Mouse (Mus musculus) heart, embryonic 12.5 days (tissue): Measurements from ENCODE around the gene Trpv4. TPM values are rescaled to one million over a fixed set of nuclear protein-coding genes. Genes with fewer than 3 reads are reported as not detected.

Experiments used
- ATAC-seq: fragments of 200-750 bp; cut with Nextera tagmentation; 2 replicates; pipeline ENCODE4 v1.8.0; 2017; ENCODE audit warnings: moderate TSS enrichment, moderate library complexity; ENCODE audit not compliant: insufficient number of reproducible peaks, low FRiP score
- H3K27ac ChIP-seq: fragments of 300-500 bp; sonication (generic); 2 replicates; pipeline ENCODE4 v1.5.1; 2016; ENCODE audit warnings: mild to moderate bottlenecking, moderate library complexity; ENCODE audit not compliant: poor library complexity, severe bottlenecking
- H3K27me3 ChIP-seq: fragments of 300-500 bp; sonication (generic); replicated peaks from 2 replicates; pipeline ENCODE4 v1.6.1; 2016; ENCODE audit warnings: mild to moderate bottlenecking, moderate library complexity
- H3K36me3 ChIP-seq: fragments of 300-500 bp; sonication (generic); 2 replicates; pipeline ENCODE4 v1.6.1; 2016; ENCODE audit warnings: mild to moderate bottlenecking, moderate library complexity
- H3K4me1 ChIP-seq: fragments of 300-500 bp; sonication (generic); replicated peaks from 2 replicates; pipeline ENCODE4 v1.6.1; 2016; ENCODE audit warnings: mild to moderate bottlenecking
- H3K4me2 ChIP-seq: fragments of 300-500 bp; sonication (generic); 2 replicates; pipeline ENCODE4 v1.6.1; 2016; ENCODE audit warnings: mild to moderate bottlenecking, moderate library complexity
- H3K4me3 ChIP-seq: fragments of 300-500 bp; sonication (generic); 2 replicates; pipeline ENCODE4 v1.5.1; 2016; ENCODE audit warnings: mild to moderate bottlenecking
- H3K9ac ChIP-seq: fragments of 300-500 bp; sonication (generic); 2 replicates; pipeline ENCODE4 v1.6.1; 2016; ENCODE audit warnings: mild to moderate bottlenecking, moderate library complexity
- H3K9me3 ChIP-seq: fragments of 300-500 bp; sonication (generic); replicated peaks from 2 replicates; pipeline ENCODE4 v1.6.1; 2016; ENCODE audit warnings: mild to moderate bottlenecking, moderate library complexity
- WGBS: fragments of 180-500 bp; shearing (Covaris S2); methylation state at CpG from one replicate; pipeline ENCODE4 v1.1.7; 2016; 5-methylcytosine and 5-hydroxymethylcytosine counted together
- polyA plus RNA-seq: library from polyadenylated mRNA; unstranded; fragments of >200 nt; fragmentation: Nextera tagmentation; extraction: Ambion mirVana; gene quantifications from 2 replicates; pipeline ENCODE4 v1.2.1, GENCODE M21; 2016

The Trpv4 gene
- polyA plus RNA-seq, 1 experiment from 2014 or later: 0.95 TPM

DNA sequence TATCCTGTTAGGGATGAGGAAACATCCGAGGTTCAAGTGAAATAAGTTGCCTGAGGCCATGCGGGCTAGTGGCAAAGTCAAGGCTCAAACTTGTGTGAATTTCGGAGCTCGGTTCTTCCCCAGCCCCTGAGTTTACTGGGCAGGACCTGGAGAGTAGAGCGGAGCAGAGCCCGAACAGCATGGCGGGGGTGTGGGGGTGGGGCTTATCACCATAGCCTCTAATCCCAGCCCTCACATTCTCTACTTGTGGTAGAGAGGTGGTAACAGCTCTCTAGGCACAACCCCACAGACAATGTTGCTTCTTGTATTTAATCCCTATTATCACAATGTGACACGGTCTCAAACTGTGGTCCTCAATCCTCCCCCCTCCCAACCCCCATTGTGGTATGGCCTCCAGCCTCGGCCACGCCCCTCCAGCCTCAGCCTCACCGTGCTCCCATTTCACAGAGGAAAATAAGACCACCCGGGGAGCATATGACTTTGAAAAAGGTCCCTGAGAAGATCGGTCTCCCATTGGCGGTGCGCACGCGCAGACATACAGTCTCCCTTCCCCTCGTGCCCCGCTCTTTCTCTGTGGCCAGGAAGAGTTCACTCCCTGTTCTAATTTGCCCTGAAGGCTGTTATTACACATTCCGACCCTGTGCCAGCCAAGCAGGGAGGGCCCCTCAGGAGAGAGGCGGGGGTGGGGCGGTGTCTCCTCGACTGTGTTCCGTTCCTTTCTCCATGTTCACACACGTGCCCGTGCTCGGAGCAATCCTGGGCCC, 10.8 kb downstream of the Trpv4 start:
- Histone ChIP-seq H3K9ac (peak overlapping the region; percentile 48), H3K4me3 (peak overlapping the region; percentile 33), H3K27ac (no peak overlapping the region), H3K9me3 (no peaks in the 10 kb centered on the region), H3K27me3 (peaks cover 49% of the 10 kb centered on the region), H3K4me1 (peaks cover 29% of the 10 kb centered on the region), H3K36me3 (no peaks in the 10 kb centered on the region), H3K4me2 (peak overlapping the region; percentile 70)
- peak; percentile 60 for ATAC-seq
- WGBS: 4% methylated on average over 27 of the region's 27 CpGs

DNA sequence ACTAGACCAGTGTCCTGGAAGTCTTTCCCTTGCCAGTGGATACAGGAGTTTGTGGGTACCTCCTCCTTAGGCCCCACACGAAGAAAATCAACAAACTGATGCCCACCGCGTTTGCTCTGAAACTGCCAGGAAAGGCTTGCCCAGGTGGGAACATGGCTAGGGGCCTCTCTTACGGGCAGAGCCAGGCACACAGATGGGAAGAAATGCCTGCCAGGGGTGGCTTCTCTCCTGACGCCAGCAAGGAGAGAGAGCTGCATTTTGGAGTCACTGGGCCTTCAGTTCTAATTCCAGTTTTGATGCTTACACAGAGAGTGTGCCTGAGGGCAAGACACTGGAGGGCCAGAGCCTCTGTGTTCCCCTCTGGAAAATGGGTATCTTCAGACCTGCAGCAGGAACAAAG, 12.3 kb downstream of the Trpv4 start:
- Histone ChIP-seq H3K9ac (no peak overlapping the region), H3K36me3 (no peaks in the 10 kb centered on the region), H3K27ac (no peak overlapping the region), H3K27me3 (peaks cover 59% of the 10 kb centered on the region), H3K9me3 (no peaks in the 10 kb centered on the region), H3K4me3 (no peak overlapping the region), H3K4me1 (peaks cover 22% of the 10 kb centered on the region), H3K4me2 (no peak overlapping the region)
- 82% methylated on average over 5 of the region's 5 CpGs for WGBS
- no peak for ATAC-seq

DNA sequence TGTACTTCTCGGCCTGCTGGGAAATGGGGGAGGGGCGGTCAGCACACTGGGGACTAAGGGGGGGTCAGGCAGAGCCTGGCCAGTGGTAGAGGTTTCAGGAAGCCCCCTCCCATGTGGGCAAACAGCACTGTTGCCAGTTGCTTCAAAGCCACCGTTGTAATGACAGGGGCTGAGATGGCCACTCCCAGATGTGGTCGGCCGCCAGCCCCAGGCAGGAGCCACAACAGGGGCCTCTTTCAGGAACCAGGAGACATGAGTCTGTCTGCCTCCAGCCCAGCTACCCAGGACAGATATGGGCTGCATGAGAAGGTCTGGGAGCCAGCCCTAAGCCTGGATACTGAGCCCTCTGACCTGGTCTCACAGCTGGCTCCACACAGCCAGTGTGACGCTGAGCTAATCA, 13.3 kb downstream of the Trpv4 start:
- no peaks in the 10 kb centered on the region for H3K36me3 ChIP-seq
- H3K4me2 ChIP-seq: no peak overlapping the region
- no peak overlapping the region for H3K4me3 ChIP-seq
- H3K4me1 ChIP-seq: peaks cover 12% of the 10 kb centered on the region
- no peaks in the 10 kb centered on the region for H3K9me3 ChIP-seq
- H3K27me3 ChIP-seq: peaks cover 60% of the 10 kb centered on the region
- WGBS: 36% methylated on average over 6 of the region's 6 CpGs
- no peak overlapping the region for H3K27ac ChIP-seq
- ATAC-seq: 0 out of 2 replicates have a peak, but pooled peaks have one; percentile 2
- H3K9ac ChIP-seq: no peak overlapping the region

DNA sequence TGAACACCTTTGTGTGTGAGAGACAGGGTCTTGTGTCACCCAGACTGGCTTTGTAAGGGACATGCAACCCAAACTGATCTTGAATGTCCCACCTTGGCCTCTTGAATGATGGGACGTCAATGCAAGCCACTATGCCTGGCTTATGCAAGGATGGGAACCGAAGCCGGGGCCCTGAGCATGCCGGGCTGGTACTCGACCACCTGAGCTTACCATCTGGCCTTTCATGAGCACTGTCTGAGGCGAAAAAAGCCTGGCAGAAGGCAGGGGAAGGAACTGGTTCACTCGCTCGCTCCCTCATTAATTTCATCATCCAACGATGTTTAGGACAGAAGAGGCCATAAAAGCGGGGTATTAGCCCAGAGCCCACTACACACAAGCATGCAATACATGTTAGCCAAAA, 17.4 kb downstream of the Trpv4 start:
- 75% methylated on average over 10 of the region's 10 CpGs for WGBS
- H3K4me3 ChIP-seq: no peak overlapping the region
- H3K9ac ChIP-seq: no peak overlapping the region
- H3K4me1 ChIP-seq: peaks cover 9% of the 10 kb centered on the region; the same call in 1 of the 2 replicates
- no peak overlapping the region for H3K4me2 ChIP-seq
- H3K9me3 ChIP-seq: no peaks in the 10 kb centered on the region
- H3K27me3 ChIP-seq: peaks cover 71% of the 10 kb centered on the region
- no peak for ATAC-seq
- H3K36me3 ChIP-seq: no peaks in the 10 kb centered on the region
- H3K27ac ChIP-seq: no peak overlapping the region

DNA sequence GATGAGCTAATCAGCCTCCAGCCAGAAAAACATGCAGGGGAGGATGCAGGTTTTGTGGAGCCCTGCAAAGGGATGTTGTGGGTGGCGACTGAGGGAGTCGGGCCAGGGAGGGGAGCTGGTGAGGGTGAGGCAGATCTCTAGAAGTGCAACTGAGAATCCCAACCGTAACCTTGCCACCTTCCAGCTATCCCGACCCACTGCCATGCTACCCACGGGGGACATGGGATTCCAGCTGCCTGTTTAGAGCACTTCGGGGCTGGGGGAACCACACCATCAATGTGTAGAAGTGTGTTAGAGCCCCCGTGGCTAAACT, 18.6 kb downstream of the Trpv4 start:
- Histone ChIP-seq H3K4me3 (no peak overlapping the region), H3K27me3 (peaks cover 71% of the 10 kb centered on the region), H3K9me3 (no peaks in the 10 kb centered on the region), H3K4me2 (peak overlapping the region; percentile 47), H3K27ac (no peak overlapping the region), H3K9ac (no peak overlapping the region), H3K36me3 (no peaks in the 10 kb centered on the region), H3K4me1 (peaks cover 9% of the 10 kb centered on the region; the same call in 1 of the 2 replicates)
- no peak for ATAC-seq
- 24% methylated on average over 7 of the region's 7 CpGs for WGBS

DNA sequence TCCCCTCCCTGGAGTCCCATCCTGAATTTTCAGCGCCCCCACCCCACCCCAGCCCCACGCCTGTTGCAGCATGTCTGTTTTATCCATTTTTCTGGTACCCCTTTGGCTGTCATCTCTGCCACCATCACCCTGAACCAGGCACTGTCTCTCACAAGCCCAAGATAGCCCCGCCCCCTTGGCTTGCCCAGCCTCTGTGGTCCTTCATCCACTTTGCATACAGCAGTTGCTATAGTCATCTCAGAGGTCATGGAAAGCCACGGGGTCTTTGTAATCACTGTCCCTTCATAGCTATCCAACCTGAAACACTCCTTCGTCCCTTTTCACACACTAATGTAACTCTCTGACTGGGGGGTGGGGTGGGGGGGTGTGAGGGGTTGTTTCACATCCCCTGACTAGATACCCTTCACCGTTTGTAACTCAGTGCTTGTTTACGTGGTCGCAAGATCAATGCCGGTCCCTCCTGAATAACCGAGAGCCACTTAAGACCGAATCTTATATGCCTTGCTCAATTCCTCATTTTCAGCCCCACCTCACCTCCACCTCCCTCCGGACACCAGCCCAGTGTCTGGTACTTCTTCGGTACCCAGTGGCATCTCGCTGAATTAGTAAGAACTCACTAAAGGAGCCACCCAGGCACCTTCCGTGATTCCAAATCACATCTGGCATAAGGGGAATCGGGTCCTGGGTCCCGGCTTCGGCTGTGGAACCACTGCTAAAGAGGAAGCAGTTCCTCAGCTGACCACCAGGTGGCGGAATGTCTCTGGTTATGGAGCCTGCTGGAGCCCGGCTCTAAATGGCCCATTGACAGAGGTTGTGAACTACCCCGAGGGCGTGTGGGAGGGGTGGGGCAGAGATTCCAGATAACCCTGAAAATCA, 19.2 kb downstream of the Trpv4 start:
- Histone ChIP-seq H3K4me3 (no peak overlapping the region), H3K36me3 (no peaks in the 10 kb centered on the region), H3K4me2 (peak overlapping the region; percentile 47), H3K27me3 (peaks cover 71% of the 10 kb centered on the region), H3K4me1 (peaks cover 9% of the 10 kb centered on the region; the same call in 1 of the 2 replicates), H3K9me3 (no peaks in the 10 kb centered on the region), H3K27ac (no peak overlapping the region), H3K9ac (no peak overlapping the region)
- 17% methylated on average over 22 of the region's 22 CpGs for WGBS
- ATAC-seq: peak; percentile 65

DNA sequence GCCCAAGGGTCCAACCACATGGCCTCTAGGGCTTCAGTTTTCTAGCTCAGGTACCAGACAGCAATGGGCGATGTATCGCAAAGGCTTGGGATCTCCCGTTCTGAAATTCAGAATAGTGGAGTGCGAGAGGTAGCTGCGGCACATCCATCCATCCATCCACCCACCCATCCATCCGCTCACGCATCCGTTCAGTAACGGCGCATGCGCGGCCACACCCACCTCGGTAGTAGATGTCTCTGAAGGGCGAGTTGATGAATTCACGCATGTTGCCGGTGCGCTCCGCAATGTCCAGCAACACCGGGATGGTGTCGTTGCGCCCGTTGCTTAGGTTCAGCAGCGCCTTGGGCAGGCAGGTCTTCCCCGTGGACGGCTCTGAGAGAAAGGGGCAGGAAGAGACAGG, 22.1 kb downstream of the Trpv4 start:
- no peaks in the 10 kb centered on the region for H3K36me3 ChIP-seq
- no peak overlapping the region for H3K4me2 ChIP-seq
- no peak overlapping the region for H3K9ac ChIP-seq
- H3K9me3 ChIP-seq: no peaks in the 10 kb centered on the region
- no peak for ATAC-seq
- H3K4me3 ChIP-seq: no peak overlapping the region
- peaks cover 9% of the 10 kb centered on the region; the same call in 1 of the 2 replicates for H3K4me1 ChIP-seq
- 73% methylated on average over 25 of the region's 25 CpGs for WGBS
- no peak overlapping the region for H3K27ac ChIP-seq
- peaks cover 52% of the 10 kb centered on the region for H3K27me3 ChIP-seq

DNA sequence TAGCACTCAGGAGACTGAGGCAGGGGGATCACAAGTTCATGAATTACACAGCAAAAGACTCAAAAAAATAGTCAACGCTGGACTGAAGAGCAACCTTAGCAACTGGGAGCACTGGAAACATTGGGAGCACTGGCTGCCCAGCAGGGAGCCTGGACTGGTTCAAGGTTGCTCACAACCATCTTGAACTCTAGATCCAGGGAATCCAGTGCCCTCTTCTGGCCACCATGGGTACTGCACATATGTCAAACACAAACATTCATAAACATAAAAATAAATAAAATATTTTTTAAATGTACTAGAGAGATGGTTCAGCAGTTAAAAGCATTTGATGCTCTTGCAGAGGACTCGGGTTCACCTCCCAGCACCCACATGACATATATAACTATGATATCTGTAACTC, 26.9 kb downstream of the Trpv4 start:
- Histone ChIP-seq H3K27me3 (peaks cover 20% of the 10 kb centered on the region), H3K27ac (no peak overlapping the region), H3K4me3 (no peak overlapping the region), H3K4me1 (no peaks in the 10 kb centered on the region), H3K4me2 (no peak overlapping the region), H3K9ac (no peak overlapping the region), H3K9me3 (no peaks in the 10 kb centered on the region), H3K36me3 (no peaks in the 10 kb centered on the region)
- WGBS: 35% methylated on average over 2 of the region's 2 CpGs
- ATAC-seq: no peak

DNA sequence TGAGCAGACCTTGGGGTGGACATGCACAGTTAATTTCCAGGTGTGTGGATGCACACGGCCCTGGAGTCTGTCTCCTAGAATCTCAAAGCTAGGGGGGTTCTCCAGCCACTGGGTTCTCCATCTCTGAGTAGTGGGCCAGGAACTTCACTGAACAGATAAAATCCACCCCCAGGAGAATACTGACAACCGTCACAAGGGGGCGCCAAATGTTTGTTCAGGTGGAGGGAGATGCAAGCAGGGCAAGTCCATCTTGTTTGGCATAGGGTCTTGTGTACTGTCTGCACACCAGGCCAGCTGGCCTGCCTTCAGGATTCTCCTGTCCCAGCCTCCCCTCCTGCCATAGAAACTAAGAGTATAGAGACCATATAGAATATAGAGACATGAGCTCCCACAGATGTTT, 32.6 kb downstream of the Trpv4 start:
- Histone ChIP-seq H3K9ac (no peak overlapping the region), H3K4me2 (no peak overlapping the region), H3K27me3 (peaks cover 34% of the 10 kb centered on the region), H3K9me3 (no peaks in the 10 kb centered on the region), H3K36me3 (no peaks in the 10 kb centered on the region), H3K27ac (no peak overlapping the region), H3K4me3 (no peak overlapping the region), H3K4me1 (no peaks in the 10 kb centered on the region)
- 12% methylated on average over 3 of the region's 3 CpGs for WGBS
- ATAC-seq: no peak

DNA sequence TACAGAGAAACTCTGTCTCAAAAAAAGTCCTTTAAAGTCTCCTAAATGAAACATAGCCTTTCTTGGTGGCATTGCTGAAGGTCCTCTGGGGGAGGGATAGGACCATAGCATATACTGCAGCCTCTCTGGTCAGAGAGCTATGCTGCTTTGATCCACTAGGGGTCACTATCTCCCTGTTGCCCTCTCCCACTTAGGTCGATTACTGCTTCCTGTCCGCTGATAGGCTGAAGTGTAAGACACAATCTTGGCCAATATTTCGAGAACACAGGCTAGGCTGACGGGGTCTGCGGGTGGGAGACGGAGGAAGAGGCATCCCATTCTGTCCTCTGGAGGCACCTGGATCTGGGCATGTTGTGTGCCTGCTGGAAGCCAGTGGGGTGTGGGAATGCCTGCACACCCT, 37.9 kb downstream of the Trpv4 start:
- WGBS: 45% methylated on average over 6 of the region's 6 CpGs
- H3K4me3 ChIP-seq: no peak overlapping the region
- no peak overlapping the region for H3K4me2 ChIP-seq

DNA sequence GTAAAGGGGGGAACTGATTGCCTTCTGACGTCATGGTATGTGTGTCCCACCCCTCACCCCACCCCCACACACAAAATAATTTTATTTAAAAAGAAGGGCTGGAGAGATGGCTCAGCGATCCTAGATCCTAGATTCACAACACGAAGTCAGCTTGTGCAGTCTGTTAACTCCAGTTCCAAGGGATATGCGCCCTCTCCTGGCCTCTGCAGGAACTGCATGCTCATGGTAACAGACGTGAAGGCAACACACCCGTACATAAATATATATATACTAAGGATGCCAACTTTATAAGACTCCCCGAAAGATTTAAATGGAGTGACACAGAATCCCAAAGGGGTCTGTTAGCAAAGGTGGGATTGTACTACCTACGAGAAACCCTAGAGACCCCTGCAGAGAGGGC, 39.4 kb downstream of the Trpv4 start:
- Histone ChIP-seq H3K27me3 (peaks cover 35% of the 10 kb centered on the region), H3K4me1 (no peaks in the 10 kb centered on the region), H3K9me3 (no peaks in the 10 kb centered on the region), H3K4me2 (no peak overlapping the region), H3K4me3 (no peak overlapping the region), H3K36me3 (no peaks in the 10 kb centered on the region), H3K9ac (no peak overlapping the region), H3K27ac (no peak overlapping the region)
- no peak for ATAC-seq
- WGBS: 26% methylated on average over 8 of the region's 8 CpGs

More for the DNA sequence above, 37.9 kb downstream of the Trpv4 start:
- no peak for ATAC-seq
- Histone ChIP-seq H3K4me1 (no peaks in the 10 kb centered on the region), H3K9ac (no peak overlapping the region), H3K36me3 (no peaks in the 10 kb centered on the region), H3K27ac (no peak overlapping the region), H3K27me3 (peaks cover 40% of the 10 kb centered on the region), H3K9me3 (no peaks in the 10 kb centered on the region)
